Mouse (Mus musculus) urinary bladder, postnatal 25 days (tissue): ENCODE results near the gene Vmn2r45.
"Not testable (repeated sequence)": the region's sequence is repeated elsewhere in the genome, so short reads cannot be mapped to it uniquely, and the experiment has no call there.

Source experiments
- DNase-seq: peaks from one replicate; pipeline ENCODE4 v3.0.0; 2022; ENCODE audit warnings: low spot score

The Vmn2r45 gene

DNA sequence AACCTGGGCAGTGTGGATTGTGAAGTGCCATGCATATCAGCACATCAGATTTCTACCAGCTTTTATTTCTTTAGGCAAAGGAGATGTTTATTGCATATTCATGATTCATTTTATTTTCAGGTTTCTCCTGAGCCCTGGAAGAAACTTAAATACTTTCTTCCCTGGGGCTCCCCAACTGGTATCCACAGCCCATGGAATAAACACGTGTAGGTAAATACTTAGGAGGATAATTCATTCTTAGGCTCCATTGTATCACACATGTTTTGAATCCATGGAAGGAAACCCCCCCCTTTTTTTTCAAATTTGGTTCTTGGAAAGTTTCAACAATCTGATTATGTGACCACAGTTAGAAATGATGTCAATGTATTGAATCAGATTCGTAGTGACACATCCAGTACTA lies at the start of gene Vmn2r45:
Gene Vmn2r45, minus strand, starts transcription at position 101 of the 400 bp plus-strand sequence.
- DNase-seq: not testable (repeated sequence)
